Mouse (Mus musculus) midbrain, postnatal 0 days (tissue): Measurements from ENCODE around the gene Krtap13-1. TPM values are rescaled to one million over a fixed set of nuclear protein-coding genes. Genes with fewer than 3 reads are reported as not detected.
"Not testable (repeated sequence)": the region's sequence is repeated elsewhere in the genome, so short reads cannot be mapped to it uniquely, and the experiment has no call there.

Source experiments
- ATAC-seq: fragments of 200-750 bp; cut with Nextera tagmentation; 2 replicates; pipeline ENCODE4 v1.8.0; 2017; ENCODE audit warnings: moderate number of reproducible peaks, mild to moderate bottlenecking, moderate TSS enrichment, moderate library complexity; ENCODE audit not compliant: low FRiP score
- DNase-seq: peaks from one replicate; pipeline ENCODE4 v3.0.0-alpha.2; 2015; ENCODE audit warnings: low spot score
- H3K27ac ChIP-seq: fragments of 300-500 bp; sonication (generic); 2 replicates; pipeline ENCODE4 v1.5.1; 2014; ENCODE audit warnings: low read depth, mild to moderate bottlenecking, low read length, mixed read lengths
- H3K27me3 ChIP-seq: fragments of 300-500 bp; sonication (generic); 2 replicates; pipeline ENCODE4 v1.6.1; 2014; ENCODE audit warnings: low read length, control low read depth, mixed read lengths; ENCODE audit not compliant: insufficient read depth
- H3K36me3 ChIP-seq: fragments of 300-500 bp; sonication (generic); 2 replicates; pipeline ENCODE4 v1.6.1; 2014; ENCODE audit warnings: low read length, control low read depth, mixed read lengths; ENCODE audit not compliant: insufficient read depth
- H3K4me1 ChIP-seq: fragments of 300-500 bp; sonication (generic); 2 replicates; pipeline ENCODE4 v1.6.1; 2014; ENCODE audit warnings: mild to moderate bottlenecking, control low read depth, antibody characterized with exemption, low read length, mixed read lengths; ENCODE audit not compliant: insufficient read depth
- H3K4me2 ChIP-seq: fragments of 300-500 bp; sonication (generic); 2 replicates; pipeline ENCODE4 v1.6.1; 2014; ENCODE audit warnings: low read depth, mild to moderate bottlenecking, low read length, mixed read lengths; ENCODE audit not compliant: poor library complexity, severe bottlenecking
- H3K4me3 ChIP-seq: fragments of 300-500 bp; sonication (generic); 2 replicates; pipeline ENCODE4 v1.5.1; 2014; ENCODE audit warnings: low read depth, mild to moderate bottlenecking, low read length, moderate library complexity
- H3K9ac ChIP-seq: fragments of 300-500 bp; sonication (generic); replicated peaks from 2 replicates; pipeline ENCODE4 v1.6.1; 2014; ENCODE audit warnings: mild to moderate bottlenecking, low read length, moderate library complexity, mixed read lengths; ENCODE audit not compliant: poor library complexity, severe bottlenecking
- H3K9me3 ChIP-seq: fragments of 300-500 bp; sonication (generic); 2 replicates; pipeline ENCODE4 v1.6.1; 2016; ENCODE audit warnings: low read length, control low read depth
- CTCF ChIP-seq: IDR thresholded peaks from 2 replicates; pipeline ENCODE4 v1.5.1; 2016; ENCODE audit warnings: antibody characterized with exemption, mild to moderate bottlenecking
- WGBS: fragments of 180-500 bp; shearing (Covaris S2); extraction: QIAGEN DNeasy Blood & Tissue Kit; methylation state at CpG from one replicate; pipeline ENCODE4 v1.1.7; 2014; 5-methylcytosine and 5-hydroxymethylcytosine counted together
- polyA plus RNA-seq: library from polyadenylated mRNA; unstranded; fragments of >200 nt; fragmentation: Nextera tagmentation; extraction: Ambion mirVana; gene quantifications from 2 replicates; pipeline ENCODE4 v1.2.1, GENCODE M21; 2015
- total RNA-seq: library from RNA; depleted of rRNA; stranded (reverse); fragments of >200 nt; gene quantifications from 2 replicates; pipeline ENCODE4 v1.2.3, GENCODE M21; 2014; rRNA removed

Gene Krtap13-1
- total and polyA plus RNA-seq, 2 experiments from 2014 or later = not detected

GRCm38 (mm10) chr16:88747943-88748342 is 19.3 kb downstream of the Krtap13-1 start:
- WGBS = 73% methylated on average over 4 of the region's 4 CpGs
- no peak overlapping the region for H3K4me3 ChIP-seq
- no peaks in the 10 kb centered on the region for H3K9me3 ChIP-seq
- DNase-seq (no peak), ATAC-seq (no peak)
- H3K27ac ChIP-seq = no peak overlapping the region
- H3K4me1 ChIP-seq = no peaks in the 10 kb centered on the region
- no peak overlapping the region for H3K4me2 ChIP-seq
- no peak for TF ChIP-seq CTCF
- no peaks in the 10 kb centered on the region for H3K36me3 ChIP-seq
- H3K9ac ChIP-seq = no peak overlapping the region
- H3K27me3 ChIP-seq = no peaks in the 10 kb centered on the region

- H3K9me3 ChIP-seq, ATAC-seq, H3K4me1 ChIP-seq, H3K27ac ChIP-seq, H3K27me3 ChIP-seq, H3K4me2 ChIP-seq, H3K9ac ChIP-seq, H3K4me3 ChIP-seq, DNase-seq, H3K36me3 ChIP-seq: not testable (repeated sequence)
- WGBS = 91% methylated on average over 3 of the region's 3 CpGs
Measured at GRCm38 (mm10) chr16:88751535-88751934, 22.9 kb downstream of the Krtap13-1 start, which contains the start of gene Krtap13. TSS of gene Krtap13 (minus strand) at chr16:88751635.

GRCm38 (mm10) chr16:88758547-88758946 is 29.9 kb downstream of the Krtap13-1 start, which contains the start of gene 2310034C09Rik:
TSS of gene 2310034C09Rik (plus strand) at chr16:88758847.
- H3K4me1 ChIP-seq, H3K27me3 ChIP-seq, H3K9me3 ChIP-seq, H3K4me2 ChIP-seq, DNase-seq, H3K27ac ChIP-seq, ATAC-seq, H3K36me3 ChIP-seq, H3K9ac ChIP-seq, H3K4me3 ChIP-seq: not testable (repeated sequence)
- 94% methylated on average over 3 of the region's 3 CpGs for WGBS

- no peak for TF ChIP-seq CTCF
- Histone ChIP-seq H3K36me3 (no peaks in the 10 kb centered on the region), H3K9ac (no peak within 1 kb of the TSS), H3K4me2 (no peak within 1 kb of the TSS), H3K9me3 (no peaks in the 10 kb centered on the region), H3K27me3 (no peaks in the 10 kb centered on the region), H3K4me3 (no peak within 1 kb of the TSS), H3K4me1 (no peaks in the 10 kb centered on the region), H3K27ac (no peak within 1 kb of the TSS)
- DNase-seq (no peak), ATAC-seq (no peak)
- 87% methylated on average over 2 of the region's 2 CpGs for WGBS
Measured at GRCm38 (mm10) chr16:88774106-88774505, 45.4 kb downstream of the Krtap13-1 start, which contains the start of gene 2310057N15Rik. TSS of gene 2310057N15Rik (minus strand) at chr16:88774206.

- Histone ChIP-seq H3K4me3 (no peak within 1 kb of the TSS), H3K36me3 (no peaks in the 10 kb centered on the region), H3K27me3 (no peaks in the 10 kb centered on the region), H3K4me2 (no peak within 1 kb of the TSS), H3K9ac (no peak within 1 kb of the TSS), H3K4me1 (no peaks in the 10 kb centered on the region), H3K27ac (no peak within 1 kb of the TSS), H3K9me3 (no peaks in the 10 kb centered on the region)
- DNase-seq = no peak
- WGBS = 92% methylated on average over 5 of the region's 6 CpGs
- ATAC-seq = no peak
- TF ChIP-seq CTCF = no peak
Measured at GRCm38 (mm10) chr16:88777596-88777995, 48.9 kb downstream of the Krtap13-1 start, which contains the start of gene Gm5965. TSS of gene Gm5965 (plus strand) at chr16:88777896.

Other genes starting within 250 kb of the Krtap13-1 start
- gene Cldn17, start 221.9 kb upstream of the Krtap13-1 start, total RNA-seq = not detected in 2 replicates
- gene Cldn17, start 221.9 kb upstream of the Krtap13-1 start, polyA plus RNA-seq = not detected in 2 replicates
- not detected in 2 replicates for gene Cldn8, start 165.7 kb upstream of the Krtap13-1 start, total RNA-seq
- gene Cldn8, start 165.7 kb upstream of the Krtap13-1 start, polyA plus RNA-seq = not detected in 2 replicates
- gene Krtap24-1, start 116.6 kb upstream of the Krtap13-1 start, total RNA-seq = not detected in 2 replicates
- gene Krtap24-1, start 116.6 kb upstream of the Krtap13-1 start, polyA plus RNA-seq = not detected in 2 replicates
- not detected in 2 replicates for gene 2310079G19Rik, start 101.2 kb upstream of the Krtap13-1 start, total RNA-seq
- gene 2310079G19Rik, start 101.2 kb upstream of the Krtap13-1 start, polyA plus RNA-seq = not detected in 2 replicates
- not detected in 2 replicates for gene Krtap26-1, start 81.1 kb upstream of the Krtap13-1 start, total RNA-seq
- gene Krtap26-1, start 81.1 kb upstream of the Krtap13-1 start, polyA plus RNA-seq = not detected in 2 replicates
- not detected in 2 replicates for gene Krtap27-1, start 57.2 kb upstream of the Krtap13-1 start, total RNA-seq
- gene Krtap27-1, start 57.2 kb upstream of the Krtap13-1 start, polyA plus RNA-seq = not detected in 2 replicates
- gene 2310061N02Rik, start 20.9 kb upstream of the Krtap13-1 start, total RNA-seq = not detected in 2 replicates
- not detected in 2 replicates for gene 2310061N02Rik, start 20.9 kb upstream of the Krtap13-1 start, polyA plus RNA-seq
- gene Krtap13, start 22.8 kb downstream of the Krtap13-1 start, total RNA-seq = not detected in 2 replicates
- not detected in 2 replicates for gene Krtap13, start 22.8 kb downstream of the Krtap13-1 start, polyA plus RNA-seq
- gene 2310034C09Rik, start 30.0 kb downstream of the Krtap13-1 start, total RNA-seq = not detected in 2 replicates
- gene 2310034C09Rik, start 30.0 kb downstream of the Krtap13-1 start, polyA plus RNA-seq = not detected in 2 replicates
- gene 2310057N15Rik, start 45.3 kb downstream of the Krtap13-1 start, total RNA-seq = not detected in 2 replicates
- gene 2310057N15Rik, start 45.3 kb downstream of the Krtap13-1 start, polyA plus RNA-seq = not detected in 2 replicates
- not detected in 2 replicates for gene Gm5965, start 49.0 kb downstream of the Krtap13-1 start, total RNA-seq
- not detected in 2 replicates for gene Gm5965, start 49.0 kb downstream of the Krtap13-1 start, polyA plus RNA-seq
- gene Gm20741, start 83.4 kb downstream of the Krtap13-1 start, total RNA-seq = not detected in 2 replicates
- gene Gm20741, start 83.4 kb downstream of the Krtap13-1 start, polyA plus RNA-seq = not detected in 2 replicates
- gene Krtap15, start 91.4 kb downstream of the Krtap13-1 start, total RNA-seq = not detected in 2 replicates
- not detected in 2 replicates for gene Krtap15, start 91.4 kb downstream of the Krtap13-1 start, polyA plus RNA-seq
- gene Krtap14, start 97.3 kb downstream of the Krtap13-1 start, total RNA-seq = not detected in 2 replicates
- not detected in 2 replicates for gene Krtap14, start 97.3 kb downstream of the Krtap13-1 start, polyA plus RNA-seq
- not detected in 2 replicates for gene Krtap19-1, start 140.5 kb downstream of the Krtap13-1 start, total RNA-seq
- not detected in 2 replicates for gene Krtap19-1, start 140.5 kb downstream of the Krtap13-1 start, polyA plus RNA-seq
- not detected in 2 replicates for gene Krtap19-2, start 145.4 kb downstream of the Krtap13-1 start, total RNA-seq
- not detected in 2 replicates for gene Krtap19-2, start 145.4 kb downstream of the Krtap13-1 start, polyA plus RNA-seq
- not detected in 2 replicates for gene Krtap19-3, start 149.2 kb downstream of the Krtap13-1 start, total RNA-seq
- gene Krtap19-3, start 149.2 kb downstream of the Krtap13-1 start, polyA plus RNA-seq = not detected in 2 replicates
- not detected in 2 replicates for gene Krtap19-4, start 156.2 kb downstream of the Krtap13-1 start, total RNA-seq
- not detected in 2 replicates for gene Krtap19-4, start 156.2 kb downstream of the Krtap13-1 start, polyA plus RNA-seq
- gene Krtap19-5, start 167.6 kb downstream of the Krtap13-1 start, total RNA-seq = not detected in 2 replicates
- gene Krtap19-5, start 167.6 kb downstream of the Krtap13-1 start, polyA plus RNA-seq = not detected in 2 replicates
- gene Krtap19-9b, start 203.4 kb downstream of the Krtap13-1 start, total RNA-seq = not detected in 2 replicates
- not detected in 2 replicates for gene Krtap19-9b, start 203.4 kb downstream of the Krtap13-1 start, polyA plus RNA-seq
- not detected in 2 replicates for gene Krtap16-3, start 234.0 kb downstream of the Krtap13-1 start, total RNA-seq
- gene Krtap16-3, start 234.0 kb downstream of the Krtap13-1 start, polyA plus RNA-seq = not detected in 2 replicates